Mouse (Mus musculus): ENCODE data around the gene Kif5a. TPM values are rescaled to one million over a fixed set of nuclear protein-coding genes. Genes with fewer than 3 reads are reported as not detected.
A peak's percentile ranks its signal among the peaks of the same experiment; 100 is the strongest.

Kif5a gene
- polyA plus RNA-seq, 1 experiment from 2014 or later = 114 TPM

- no peaks in the 10 kb centered on the region for H3K27me3 ChIP-seq
- no peak overlapping the region for H3K27ac ChIP-seq (replicated peaks)
- peaks cover 57% of the 10 kb centered on the region for H3K36me3 ChIP-seq
- H3K4me1 ChIP-seq (replicated peaks) = peaks cover 17% of the 10 kb centered on the region
- H3K4me2 ChIP-seq = no peak overlapping the region
- no peaks in the 10 kb centered on the region for H3K9me3 ChIP-seq
- 96% methylated on average over 10 of the region's 10 CpGs for WGBS
- ATAC-seq (ENCODE audit: low FRiP score, low read depth) = no peak
- no peak overlapping the region for H3K9ac ChIP-seq
- H3K4me3 ChIP-seq = no peak overlapping the region
Measured at GRCm38 (mm10) chr10:127294895-127295510, 31.9 kb upstream of the Kif5a start.

- no peak overlapping the region for H3K4me3 ChIP-seq
- WGBS = 84% methylated on average over 3 of the region's 3 CpGs
- peaks cover 43% of the 10 kb centered on the region for H3K36me3 ChIP-seq
- H3K4me1 ChIP-seq (replicated peaks) = peaks cover 27% of the 10 kb centered on the region
- H3K27ac ChIP-seq (replicated peaks) = no peak overlapping the region
- H3K9ac ChIP-seq = no peak overlapping the region
- no peaks in the 10 kb centered on the region for H3K9me3 ChIP-seq
- no peak for ATAC-seq (ENCODE audit: low FRiP score, low read depth)
- no peaks in the 10 kb centered on the region for H3K27me3 ChIP-seq
- H3K4me2 ChIP-seq = no peak overlapping the region
Measured at GRCm38 (mm10) chr10:127293590-127294113, 30.5 kb upstream of the Kif5a start.

DNA sequence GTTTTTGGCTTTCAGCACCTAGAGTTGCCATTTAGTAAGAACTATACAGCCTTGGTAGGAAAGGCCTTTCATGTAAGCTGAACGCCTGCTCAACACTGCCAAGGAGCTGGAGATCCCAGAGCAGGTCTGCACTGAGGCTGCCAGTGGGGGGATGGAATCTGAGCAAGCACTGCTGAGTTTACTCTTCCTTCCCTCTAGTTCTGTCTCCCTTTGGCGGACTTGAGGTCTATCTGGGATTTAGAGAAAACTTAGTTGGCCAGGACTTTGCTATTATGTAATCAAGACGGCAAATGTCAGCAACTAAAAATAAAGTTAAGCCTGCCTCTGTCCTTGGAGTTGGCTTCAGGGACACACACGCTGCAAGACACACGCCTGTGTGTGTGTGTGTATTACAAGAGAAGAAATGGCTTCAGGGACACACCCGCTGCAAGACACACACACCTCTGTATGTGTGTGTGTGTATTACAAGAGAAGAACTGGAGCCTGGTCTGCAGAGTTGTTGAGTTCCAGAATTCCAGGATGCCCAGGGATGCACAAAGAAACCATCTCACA is 29.9 kb upstream of the Kif5a start:
- Histone ChIP-seq H3K9ac (no peak overlapping the region), H3K4me2 (no peak overlapping the region), H3K9me3 (no peaks in the 10 kb centered on the region), H3K27ac (replicated peaks) (no peak overlapping the region), H3K27me3 (no peaks in the 10 kb centered on the region), H3K36me3 (peaks cover 43% of the 10 kb centered on the region), H3K4me1 (replicated peaks) (peaks cover 28% of the 10 kb centered on the region), H3K4me3 (no peak overlapping the region)
- 92% methylated on average over 6 of the region's 6 CpGs for WGBS
- no peak for ATAC-seq (ENCODE audit: low FRiP score, low read depth)

DNA sequence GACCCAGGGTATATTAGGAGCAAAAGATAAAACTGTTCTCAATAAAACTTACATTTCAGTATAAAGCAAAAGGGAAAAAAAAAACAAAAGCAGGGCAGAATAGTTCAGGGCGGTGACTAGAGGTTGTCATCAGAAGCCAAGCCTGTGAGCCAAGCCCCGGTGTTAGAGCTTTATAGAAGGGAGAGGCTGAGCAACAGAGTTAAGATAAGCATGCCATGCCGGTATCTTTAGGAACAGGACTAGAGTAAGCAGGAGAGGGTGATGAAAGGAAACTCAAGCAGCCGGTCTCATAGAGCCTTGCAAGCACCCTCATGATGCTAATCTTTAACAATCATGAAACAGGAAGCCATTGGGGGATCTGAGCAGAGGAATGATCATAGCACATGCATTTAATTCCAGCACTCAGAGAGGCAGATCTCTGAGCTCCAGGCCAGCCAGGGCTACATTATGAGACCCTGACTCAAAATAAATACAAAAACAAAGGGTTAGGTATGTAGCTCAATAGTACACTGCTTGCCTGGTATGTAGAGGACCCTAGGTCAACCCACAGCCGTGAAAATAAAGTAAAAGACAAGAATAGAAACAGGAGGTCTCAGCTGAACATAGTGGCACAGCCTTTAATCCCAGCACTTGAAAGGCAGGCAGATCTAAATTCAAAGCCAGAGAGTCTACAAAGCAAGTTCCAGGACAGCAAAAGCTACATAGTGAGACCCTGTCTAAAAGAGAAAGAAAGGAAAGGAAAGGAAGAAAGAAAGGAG is 28.9 kb upstream of the Kif5a start:
- H3K9me3 ChIP-seq = no peaks in the 10 kb centered on the region
- H3K36me3 ChIP-seq = peaks cover 34% of the 10 kb centered on the region
- no peaks in the 10 kb centered on the region for H3K27me3 ChIP-seq
- ATAC-seq (ENCODE audit: low FRiP score, low read depth) = no peak
- 50% methylated on average over 5 of the region's 5 CpGs for WGBS
- H3K27ac ChIP-seq (replicated peaks) = peak overlapping the region; percentile 98; the same call in 1 of the 2 replicates
- H3K4me2 ChIP-seq = peak overlapping the region; percentile 73
- H3K4me3 ChIP-seq = peak overlapping the region; percentile 52
- peaks cover 38% of the 10 kb centered on the region for H3K4me1 ChIP-seq (replicated peaks)
- peak overlapping the region; percentile 79 for H3K9ac ChIP-seq

DNA sequence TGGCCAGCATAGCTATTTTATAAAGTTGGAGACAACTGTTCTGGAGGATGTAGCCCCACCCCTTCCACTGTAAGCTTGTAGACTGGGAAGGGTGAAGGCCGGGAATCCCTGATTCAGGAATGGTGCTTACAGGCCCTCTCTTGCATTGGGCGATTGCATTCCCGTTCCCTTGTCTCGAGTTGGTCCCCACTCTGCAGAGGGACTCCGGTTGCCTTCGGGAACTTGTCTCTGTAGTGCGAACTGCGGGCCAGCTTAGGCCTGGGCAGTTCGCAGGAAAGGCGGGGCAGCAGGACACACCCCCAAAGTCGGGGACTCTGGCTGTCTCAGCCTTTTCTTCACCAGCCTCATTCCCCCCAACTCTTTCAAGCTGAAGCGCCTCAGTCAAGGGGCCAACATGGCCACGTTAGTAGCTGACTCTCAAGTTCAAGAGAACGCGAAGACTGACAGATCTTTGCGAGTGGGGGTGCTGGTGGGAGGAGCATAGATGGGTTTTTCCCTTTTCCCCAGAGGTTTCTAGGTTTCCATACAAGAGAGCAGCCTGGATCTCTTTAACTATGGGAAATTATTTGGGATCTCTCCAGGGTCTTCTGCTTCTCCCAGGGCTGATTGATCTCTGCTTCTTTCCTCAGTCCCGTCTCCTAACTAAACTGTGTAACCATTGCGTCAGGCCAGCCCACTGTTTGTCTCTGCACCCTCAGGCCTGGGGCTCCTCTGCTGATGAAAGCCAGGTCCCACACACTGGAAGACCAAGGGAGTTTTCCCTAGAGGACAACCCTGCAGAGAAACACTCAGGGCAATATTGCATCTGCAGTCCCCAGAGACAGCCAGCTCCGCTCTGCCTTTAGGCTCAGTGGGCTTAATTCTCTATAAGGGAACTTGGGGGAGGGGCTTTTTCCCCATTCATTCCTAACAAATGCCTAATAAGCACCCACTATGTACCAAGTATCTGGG is 28.1 kb upstream of the Kif5a start:
- Histone ChIP-seq H3K9me3 (no peaks in the 10 kb centered on the region), H3K4me3 (peak overlapping the region; percentile 52), H3K36me3 (peaks cover 27% of the 10 kb centered on the region), H3K4me1 (replicated peaks) (peaks cover 47% of the 10 kb centered on the region), H3K4me2 (peak overlapping the region; percentile 73), H3K9ac (peak overlapping the region; percentile 79), H3K27ac (replicated peaks) (peak overlapping the region; percentile 98), H3K27me3 (no peaks in the 10 kb centered on the region)
- 3% methylated on average over 19 of the region's 19 CpGs for WGBS
- peak; percentile 50 for ATAC-seq (ENCODE audit: low FRiP score, low read depth)

GRCm38 (mm10) chr10:127290307-127290929 is 27.3 kb upstream of the Kif5a start:
- peak overlapping the region; percentile 52 for H3K4me3 ChIP-seq
- no peaks in the 10 kb centered on the region for H3K9me3 ChIP-seq
- H3K36me3 ChIP-seq = peaks cover 25% of the 10 kb centered on the region
- peak overlapping the region; percentile 98 for H3K27ac ChIP-seq (replicated peaks)
- H3K27me3 ChIP-seq = no peaks in the 10 kb centered on the region
- H3K4me1 ChIP-seq (replicated peaks) = peaks cover 55% of the 10 kb centered on the region
- peak; percentile 94 for ATAC-seq (ENCODE audit: low FRiP score, low read depth)
- H3K4me2 ChIP-seq = peak overlapping the region; percentile 73
- 0% methylated on average over 45 of the region's 47 CpGs for WGBS
- peak overlapping the region; percentile 79 for H3K9ac ChIP-seq

- 2% methylated on average over 15 of the region's 15 CpGs for WGBS
- H3K27me3 ChIP-seq = no peaks in the 10 kb centered on the region
- no peaks in the 10 kb centered on the region for H3K9me3 ChIP-seq
- H3K4me3 ChIP-seq = peak overlapping the region; percentile 52
- H3K27ac ChIP-seq (replicated peaks) = peak overlapping the region; percentile 98
- H3K4me2 ChIP-seq = peak overlapping the region; percentile 73
- peak overlapping the region; percentile 79 for H3K9ac ChIP-seq
- ATAC-seq (ENCODE audit: low FRiP score, low read depth) = peak; percentile 2; the same call in 1 of the 2 replicates
- H3K4me1 ChIP-seq (replicated peaks) = peaks cover 62% of the 10 kb centered on the region
- H3K36me3 ChIP-seq = peaks cover 18% of the 10 kb centered on the region
Measured at GRCm38 (mm10) chr10:127289573-127290191, 26.5 kb upstream of the Kif5a start.

DNA sequence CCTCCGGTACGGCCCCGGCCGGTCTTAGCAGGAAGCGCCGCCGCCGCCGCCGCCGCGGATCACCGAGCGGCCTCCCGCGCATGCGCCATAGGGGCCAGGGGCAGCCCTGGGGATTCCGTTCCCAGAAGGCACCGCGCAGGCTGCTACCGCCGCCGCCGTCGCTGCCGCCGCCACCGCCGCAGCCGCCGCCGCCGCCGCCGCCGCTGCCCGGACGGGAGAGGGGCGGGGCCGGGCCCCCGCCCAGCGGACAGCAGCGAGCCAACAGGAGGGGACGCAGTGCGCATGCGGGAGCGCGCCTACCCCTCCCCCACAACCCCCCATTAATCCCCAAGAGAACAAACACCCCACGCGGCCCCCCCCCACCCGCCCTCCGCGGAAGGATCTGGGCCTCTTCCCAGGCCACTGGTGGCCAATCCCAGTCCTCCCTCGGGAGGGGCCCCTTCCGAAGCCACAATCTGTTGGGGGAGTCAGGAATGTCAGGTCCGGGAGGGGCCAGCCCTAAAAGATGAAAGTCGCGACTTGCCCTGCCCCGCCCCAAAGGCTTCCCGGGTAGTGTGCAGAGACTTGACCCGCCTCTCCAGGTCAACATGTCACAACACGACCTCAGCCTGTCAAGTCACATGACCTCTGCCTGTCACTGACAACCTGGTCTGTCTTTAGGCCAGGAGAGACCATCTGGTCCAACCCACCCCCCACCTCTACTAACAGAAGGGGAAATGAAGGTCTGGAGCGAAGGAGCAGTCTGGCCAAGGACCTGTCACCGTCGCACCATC is 25.8 kb upstream of the Kif5a start, which contains the start of gene Mbd6:
Gene Mbd6, minus strand, starts transcription at position 219 of the 773 bp plus-strand sequence.
- no peaks in the 10 kb centered on the region for H3K27me3 ChIP-seq
- 0% methylated on average over 17 of the region's 65 CpGs for WGBS
- peak; percentile 17 for ATAC-seq (ENCODE audit: low FRiP score, low read depth)
- H3K4me2 ChIP-seq = peak within 1 kb of the TSS; percentile 73
- peak within 1 kb of the TSS; percentile 52 for H3K4me3 ChIP-seq
- peak within 1 kb of the TSS; percentile 98 for H3K27ac ChIP-seq (replicated peaks)
- peak within 1 kb of the TSS; percentile 79 for H3K9ac ChIP-seq
- peaks cover 65% of the 10 kb centered on the region for H3K4me1 ChIP-seq (replicated peaks)
- peaks cover 16% of the 10 kb centered on the region for H3K36me3 ChIP-seq
- H3K9me3 ChIP-seq = no peaks in the 10 kb centered on the region

- Histone ChIP-seq H3K27me3 (no peaks in the 10 kb centered on the region), H3K4me1 (replicated peaks) (peaks cover 70% of the 10 kb centered on the region), H3K4me3 (peak overlapping the region; percentile 52), H3K27ac (replicated peaks) (peak overlapping the region; percentile 98), H3K9ac (peak overlapping the region; percentile 79), H3K9me3 (no peaks in the 10 kb centered on the region), H3K4me2 (peak overlapping the region; percentile 73), H3K36me3 (peaks cover 17% of the 10 kb centered on the region)
- ATAC-seq (ENCODE audit: low FRiP score, low read depth) = 0 out of 2 replicates have a peak, but pooled peaks have one; percentile 0
- 0% methylated on average over 17 of the region's 28 CpGs for WGBS
Measured at GRCm38 (mm10) chr10:127288328-127288799, 25.2 kb upstream of the Kif5a start.

DNA sequence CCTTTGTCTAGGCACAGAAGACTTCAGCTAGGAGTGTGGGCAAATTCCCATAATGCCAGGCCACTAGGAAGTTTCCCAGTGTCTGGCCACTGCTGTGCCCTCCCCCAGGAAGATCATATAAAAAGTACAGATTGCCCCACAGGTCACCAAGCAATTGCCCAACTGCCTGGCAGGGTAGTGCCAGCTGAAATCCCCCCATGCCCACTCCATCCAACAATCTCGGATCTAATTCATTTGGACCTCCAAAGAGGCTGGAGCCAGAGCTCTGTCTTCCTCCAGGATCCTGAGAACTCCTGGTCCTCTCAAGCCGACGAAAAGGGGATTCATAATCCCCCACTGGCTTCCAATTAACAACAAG is 24.8 kb upstream of the Kif5a start:
- peak overlapping the region; percentile 52 for H3K4me3 ChIP-seq
- H3K36me3 ChIP-seq = peaks cover 21% of the 10 kb centered on the region
- peak overlapping the region; percentile 79 for H3K9ac ChIP-seq
- H3K4me1 ChIP-seq (replicated peaks) = peaks cover 70% of the 10 kb centered on the region
- no peaks in the 10 kb centered on the region for H3K9me3 ChIP-seq
- H3K27ac ChIP-seq (replicated peaks) = peak overlapping the region; percentile 98
- H3K27me3 ChIP-seq = no peaks in the 10 kb centered on the region
- no peak for ATAC-seq (ENCODE audit: low FRiP score, low read depth)
- H3K4me2 ChIP-seq = peak overlapping the region; percentile 73
- WGBS = 2% methylated on average over 3 of the region's 3 CpGs

Data from hindbrain, embryonic 15.5 days (tissue).